In the genomic region with DNA sequence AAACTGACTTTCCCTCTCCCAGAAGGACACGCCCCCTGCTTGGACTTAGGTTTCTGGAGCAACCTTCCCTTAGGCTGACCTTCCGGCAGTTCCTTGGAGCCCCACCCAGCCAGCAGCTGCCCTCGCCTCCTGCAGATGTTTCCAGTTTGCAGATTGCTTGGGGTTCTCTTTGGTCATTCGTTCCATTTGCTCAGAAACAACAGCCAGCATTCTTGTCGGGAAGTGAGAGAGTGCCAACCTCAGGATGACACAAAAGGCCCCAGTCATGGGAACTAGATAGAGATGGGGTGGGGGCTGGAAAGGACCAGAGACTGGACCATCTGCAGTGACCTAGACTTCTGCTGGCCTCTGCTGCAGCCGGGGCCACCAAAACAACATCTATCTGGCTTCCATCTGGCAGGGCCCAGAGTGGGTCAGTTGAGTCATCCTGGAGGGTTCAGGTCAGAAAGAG, we compare ENCODE assay signal across 8 mouse cellular contexts. TPM values are rescaled to one million over a fixed set of nuclear protein-coding genes. Genes with fewer than 3 reads are reported as not detected.
DNase-seq lines count a peak whose midpoint lies in the region; ATAC-seq and TF ChIP-seq lines count a peak whose summit lies in the region.

No protein-coding gene starts in this region.

- no peak overlapping the region for H3K4me3 ChIP-seq in forebrain, embryonic 10.5 days
- no peak overlapping the region for H3K4me3 ChIP-seq in forebrain, embryonic 11.5 days (ENCODE audit: low read depth, low read length)
- H3K4me3 ChIP-seq in ES-Bruce4 (ENCODE audit: low read depth, low read length) = no peak overlapping the region
- no peak overlapping the region for H3K4me3 ChIP-seq in intestine, embryonic 16.5 days (ENCODE audit: low read length)
- no peak overlapping the region for H3K4me3 ChIP-seq in lung, embryonic 16.5 days (ENCODE audit: low read length)
- no peak overlapping the region for H3K4me3 ChIP-seq in forebrain, embryonic 14.5 days (ENCODE audit: low read depth, low read length)

- no peaks in the 10 kb centered on the region for H3K36me3 ChIP-seq in forebrain, embryonic 10.5 days (replicated peaks)
- H3K36me3 ChIP-seq in forebrain, embryonic 11.5 days (ENCODE audit: control insufficient read depth, insufficient read depth, low read length) = no peaks in the 10 kb centered on the region
- no peaks in the 10 kb centered on the region for H3K36me3 ChIP-seq in ES-Bruce4 (ENCODE audit: control insufficient read depth, insufficient read depth, low read length, poor library complexity, severe bottlenecking)
- H3K36me3 ChIP-seq in intestine, embryonic 16.5 days (ENCODE audit: control insufficient read depth, insufficient read depth, low read length) = no peaks in the 10 kb centered on the region
- H3K36me3 ChIP-seq in lung, embryonic 16.5 days (ENCODE audit: control insufficient read depth, insufficient read depth, low read length) = no peaks in the 10 kb centered on the region
- no peaks in the 10 kb centered on the region for H3K36me3 ChIP-seq in forebrain, embryonic 14.5 days (ENCODE audit: control insufficient read depth, insufficient read depth, low read length)

- TF ChIP-seq POLR2A in ES-Bruce4 (IDR thresholded peaks at IDR 0.05; ENCODE audit: insufficient read depth, low read length) = no peak

- peaks cover 15% of the 10 kb centered on the region; the same call in 1 of the 2 replicates for H3K4me1 ChIP-seq in forebrain, embryonic 10.5 days
- no peaks in the 10 kb centered on the region for H3K4me1 ChIP-seq in forebrain, embryonic 11.5 days (replicated peaks; ENCODE audit: control insufficient read depth, insufficient read depth, low read length)
- peaks cover 2% of the 10 kb centered on the region for H3K4me1 ChIP-seq in ES-Bruce4 (ENCODE audit: control insufficient read depth, insufficient read depth, low read length)
- H3K4me1 ChIP-seq in intestine, embryonic 16.5 days (ENCODE audit: control insufficient read depth, insufficient read depth, low read length) = peaks cover 22% of the 10 kb centered on the region
- peaks cover 18% of the 10 kb centered on the region for H3K4me1 ChIP-seq in lung, embryonic 16.5 days (replicated peaks; ENCODE audit: control insufficient read depth, insufficient read depth, low read length)
- H3K4me1 ChIP-seq in forebrain, embryonic 14.5 days (ENCODE audit: control insufficient read depth, insufficient read depth, low read length) = no peaks in the 10 kb centered on the region

- H3K9me3 ChIP-seq in forebrain, embryonic 10.5 days = no peaks in the 10 kb centered on the region
- H3K9me3 ChIP-seq in forebrain, embryonic 11.5 days (ENCODE audit: control insufficient read depth, low read length) = no peaks in the 10 kb centered on the region
- no peaks in the 10 kb centered on the region for H3K9me3 ChIP-seq in ES-Bruce4 (replicated peaks; ENCODE audit: control insufficient read depth, insufficient read depth, low read length, poor library complexity, severe bottlenecking)
- H3K9me3 ChIP-seq in intestine, embryonic 16.5 days (ENCODE audit: control insufficient read depth, low read length) = no peaks in the 10 kb centered on the region
- H3K9me3 ChIP-seq in lung, embryonic 16.5 days (ENCODE audit: control insufficient read depth, low read length) = no peaks in the 10 kb centered on the region
- H3K9me3 ChIP-seq in forebrain, embryonic 14.5 days (replicated peaks; ENCODE audit: control insufficient read depth, low read length) = no peaks in the 10 kb centered on the region

- 63% methylated on average over 6 of the region's 6 CpGs for WGBS in forebrain, embryonic 10.5 days
- WGBS in forebrain, embryonic 11.5 days = 64% methylated on average over 6 of the region's 6 CpGs
- WGBS in intestine, embryonic 16.5 days = 35% methylated on average over 6 of the region's 6 CpGs
- 47% methylated on average over 6 of the region's 6 CpGs for WGBS in lung, embryonic 16.5 days
- 77% methylated on average over 6 of the region's 6 CpGs for WGBS in forebrain, embryonic 14.5 days

- H3K27ac ChIP-seq in forebrain, embryonic 10.5 days = 0 out of 2 replicates have a peak overlapping the region, but pooled peaks have one; percentile 51
- no peak overlapping the region for H3K27ac ChIP-seq in forebrain, embryonic 11.5 days (ENCODE audit: low read depth, low read length)
- H3K27ac ChIP-seq in ES-Bruce4 (ENCODE audit: insufficient read depth, low read length) = no peak overlapping the region
- peak overlapping the region; percentile 81 for H3K27ac ChIP-seq in intestine, embryonic 16.5 days (ENCODE audit: low read length)
- H3K27ac ChIP-seq in lung, embryonic 16.5 days (ENCODE audit: low read length) = 0 out of 2 replicates have a peak overlapping the region, but pooled peaks have one; percentile 21
- no peak overlapping the region for H3K27ac ChIP-seq in forebrain, embryonic 14.5 days (ENCODE audit: low read depth, low read length)

- H3K4me2 ChIP-seq in forebrain, embryonic 11.5 days (ENCODE audit: low read depth, low read length, severe bottlenecking) = no peak overlapping the region
- H3K4me2 ChIP-seq in intestine, embryonic 16.5 days (ENCODE audit: low read depth, low read length) = peak overlapping the region; percentile 24; the same call in 1 of the 2 replicates
- no peak overlapping the region for H3K4me2 ChIP-seq in lung, embryonic 16.5 days (ENCODE audit: low read depth, low read length)
- H3K4me2 ChIP-seq in forebrain, embryonic 14.5 days (ENCODE audit: low read length) = no peak overlapping the region

- no peak overlapping the region for H3K9ac ChIP-seq in forebrain, embryonic 11.5 days (ENCODE audit: low read length)
- H3K9ac ChIP-seq in ES-Bruce4 (ENCODE audit: low read depth, poor library complexity, severe bottlenecking) = no peak overlapping the region
- no peak overlapping the region for H3K9ac ChIP-seq in intestine, embryonic 16.5 days (ENCODE audit: low read depth, low read length)
- H3K9ac ChIP-seq in lung, embryonic 16.5 days (ENCODE audit: low read length) = no peak overlapping the region
- H3K9ac ChIP-seq in forebrain, embryonic 14.5 days (ENCODE audit: low read length) = no peak overlapping the region

- TF ChIP-seq EP300 in ES-Bruce4 (IDR thresholded peaks at IDR 0.05; ENCODE audit: insufficient read depth, low read depth, low read length) = peak; percentile 68; the same call in 1 of the 2 replicates

- H3K27me3 ChIP-seq in forebrain, embryonic 10.5 days (ENCODE audit: poor library complexity, severe bottlenecking) = peaks cover 2% of the 10 kb centered on the region; the same call in 1 of the 2 replicates
- no peaks in the 10 kb centered on the region for H3K27me3 ChIP-seq in forebrain, embryonic 11.5 days (ENCODE audit: control insufficient read depth, insufficient read depth, low read length)
- no peaks in the 10 kb centered on the region for H3K27me3 ChIP-seq in ES-Bruce4 (ENCODE audit: control insufficient read depth, insufficient read depth, low read length, poor library complexity, severe bottlenecking)
- no peaks in the 10 kb centered on the region for H3K27me3 ChIP-seq in intestine, embryonic 16.5 days (replicated peaks; ENCODE audit: control insufficient read depth, insufficient read depth, low read length)
- H3K27me3 ChIP-seq in lung, embryonic 16.5 days (ENCODE audit: control insufficient read depth, insufficient read depth, low read depth, low read length) = no peaks in the 10 kb centered on the region
- H3K27me3 ChIP-seq in forebrain, embryonic 14.5 days (replicated peaks; ENCODE audit: control insufficient read depth, insufficient read depth, low read length) = no peaks in the 10 kb centered on the region

- no peak for ATAC-seq in forebrain, embryonic 11.5 days (replicated peaks; ENCODE audit: low FRiP score)
- peak; percentile 45 for ATAC-seq in intestine, embryonic 16.5 days
- 0 out of 2 replicates have a peak, but pooled peaks have one; percentile 4 for ATAC-seq in lung, embryonic 16.5 days (ENCODE audit: low read depth)
- no peak for ATAC-seq in forebrain, embryonic 14.5 days

- TF ChIP-seq CTCF in ES-Bruce4 (IDR thresholded peaks at IDR 0.05; ENCODE audit: low read depth, low read length) = no peak

- no peak for DNase-seq in forebrain, embryonic 10.5 days (ENCODE audit: extremely low spot score, low spot score)
- no peak for DNase-seq in forebrain, embryonic 11.5 days (ENCODE audit: low spot score)
- peak; percentile 40 for DNase-seq in forelimb bud, embryonic 11.5 days (ENCODE audit: low read depth, low spot score)
- DNase-seq in c-Kit-positive CD71-positive TER-119-positive erythroid progenitor cells, embryonic 14.5 days (ENCODE audit: low spot score) = no peak
- DNase-seq in forebrain, embryonic 14.5 days (ENCODE audit: low spot score) = no peak

RNA-seq across cellular contexts. Expression of gene Tmigd3, which starts 23.3 kb away (rescaled TPM):
- not detected in 2 replicates for polyA plus RNA-seq in forebrain, embryonic 10.5 days (2016; fragmentation: Nextera tagmentation; extraction: Ambion mirVana)
- polyA plus RNA-seq in forebrain, embryonic 11.5 days (2014; fragmentation: Nextera tagmentation; extraction: Ambion mirVana) = 0.21 TPM in 1 of 2 replicates, not detected in the other
- not detected in 2 replicates for polyA plus RNA-seq in ES-Bruce4 (2011; ENCODE audit: insufficient read depth, insufficient read length, low read depth, missing spikeins)
- 0.79 and 0.89 TPM in 2 replicates for polyA plus RNA-seq in intestine, embryonic 16.5 days (2015; fragmentation: Nextera tagmentation; extraction: Ambion mirVana)
- polyA plus RNA-seq in lung, embryonic 16.5 days (2015; fragmentation: Nextera tagmentation; extraction: Ambion mirVana) = not detected in 2 replicates
- polyA plus RNA-seq in forebrain, embryonic 14.5 days (2014; fragmentation: Nextera tagmentation; extraction: Ambion mirVana) = not detected in 2 replicates

RNA-seq across cellular contexts. Expression of gene Adora3, which starts 23.3 kb away (rescaled TPM):
- polyA plus RNA-seq in forebrain, embryonic 10.5 days (2016; fragmentation: Nextera tagmentation; extraction: Ambion mirVana) = 0.16 and 0.41 TPM in 2 replicates
- polyA plus RNA-seq in forebrain, embryonic 11.5 days (2014; fragmentation: Nextera tagmentation; extraction: Ambion mirVana) = 0.23 TPM in 1 of 2 replicates, not detected in the other
- 0.45 TPM in 1 of 2 replicates, not detected in the other for polyA plus RNA-seq in ES-Bruce4 (2011; ENCODE audit: insufficient read depth, insufficient read length, low read depth, missing spikeins)
- polyA plus RNA-seq in intestine, embryonic 16.5 days (2015; fragmentation: Nextera tagmentation; extraction: Ambion mirVana) = 0.36 and 0.72 TPM in 2 replicates
- polyA plus RNA-seq in lung, embryonic 16.5 days (2015; fragmentation: Nextera tagmentation; extraction: Ambion mirVana) = 0.45 TPM in 2 replicates
- polyA plus RNA-seq in forebrain, embryonic 14.5 days (2014; fragmentation: Nextera tagmentation; extraction: Ambion mirVana) = 0.11 and 0.28 TPM in 2 replicates

RNA-seq across cellular contexts. Expression of gene I830077J02Rik, which starts 38.5 kb away (rescaled TPM):
- polyA plus RNA-seq in forebrain, embryonic 10.5 days (2016; fragmentation: Nextera tagmentation; extraction: Ambion mirVana) = 0.30 and 0.86 TPM in 2 replicates
- 0.52 and 0.64 TPM in 2 replicates for polyA plus RNA-seq in forebrain, embryonic 11.5 days (2014; fragmentation: Nextera tagmentation; extraction: Ambion mirVana)
- polyA plus RNA-seq in ES-Bruce4 (2011; ENCODE audit: insufficient read depth, insufficient read length, low read depth, missing spikeins) = not detected in 2 replicates
- polyA plus RNA-seq in intestine, embryonic 16.5 days (2015; fragmentation: Nextera tagmentation; extraction: Ambion mirVana) = 1.1 and 1.7 TPM in 2 replicates
- 0.93 TPM in 2 replicates for polyA plus RNA-seq in lung, embryonic 16.5 days (2015; fragmentation: Nextera tagmentation; extraction: Ambion mirVana)
- polyA plus RNA-seq in forebrain, embryonic 14.5 days (2014; fragmentation: Nextera tagmentation; extraction: Ambion mirVana) = 0.36 TPM in 1 of 2 replicates, not detected in the other

Comparison
In these comparisons a context has a peak if more than half of its experiments do, and no peak if none do; other contexts are left out.
1. H3K27ac ChIP-seq: peak in forebrain, embryonic 10.5 days (single experiment), intestine, embryonic 16.5 days (single experiment) and lung, embryonic 16.5 days (single experiment); none in forebrain, embryonic 11.5 days (single experiment), ES-Bruce4 (single experiment) and forebrain, embryonic 14.5 days (single experiment).
2. ATAC-seq: peak in intestine, embryonic 16.5 days (single experiment) and lung, embryonic 16.5 days (single experiment); none in forebrain, embryonic 11.5 days (single experiment) and forebrain, embryonic 14.5 days (single experiment).